Mouse (Mus musculus) hindbrain, embryonic 15.5 days (tissue): ENCODE data around the gene Jak2. TPM values are rescaled to one million over a fixed set of nuclear protein-coding genes. Genes with fewer than 3 reads are reported as not detected.
A peak's percentile ranks its signal among the peaks of the same experiment; 100 is the strongest.

Experiments
- ATAC-seq: fragments of 200-750 bp; cut with Nextera tagmentation; 2 replicates; pipeline ENCODE4 v1.8.0; 2017; ENCODE audit warnings: low read depth, moderate number of reproducible peaks, moderate TSS enrichment; ENCODE audit not compliant: low FRiP score
- H3K27ac ChIP-seq: fragments of 300-500 bp; sonication (generic); replicated peaks from 2 replicates; pipeline ENCODE4 v1.5.1; 2015; ENCODE audit warnings: mild to moderate bottlenecking, inconsistent platforms
- H3K27me3 ChIP-seq: fragments of 300-500 bp; sonication (generic); 2 replicates; pipeline ENCODE4 v1.6.1; 2015; ENCODE audit warnings: control low read depth, inconsistent platforms
- H3K36me3 ChIP-seq: fragments of 300-500 bp; sonication (generic); 2 replicates; pipeline ENCODE4 v1.6.1; 2015; ENCODE audit warnings: control low read depth, inconsistent platforms
- H3K4me1 ChIP-seq: fragments of 300-500 bp; sonication (generic); replicated peaks from 2 replicates; pipeline ENCODE4 v1.6.1; 2015; ENCODE audit warnings: control low read depth, inconsistent platforms
- H3K4me2 ChIP-seq: fragments of 300-500 bp; sonication (generic); 2 replicates; pipeline ENCODE4 v1.6.1; 2015; ENCODE audit warnings: moderate library complexity, mild to moderate bottlenecking, inconsistent platforms
- H3K4me3 ChIP-seq: fragments of 300-500 bp; sonication (generic); 2 replicates; pipeline ENCODE4 v1.5.1; 2015; ENCODE audit warnings: mild to moderate bottlenecking, inconsistent platforms
- H3K9ac ChIP-seq: fragments of 300-500 bp; sonication (generic); 2 replicates; pipeline ENCODE4 v1.6.1; 2015; ENCODE audit warnings: inconsistent platforms
- H3K9me3 ChIP-seq: fragments of 300-500 bp; sonication (generic); 2 replicates; pipeline ENCODE4 v1.6.1; 2016; ENCODE audit warnings: control low read depth, inconsistent platforms
- WGBS: fragments of 180-500 bp; shearing (Covaris S2); methylation state at CpG from one replicate; pipeline ENCODE4 v1.1.7; 2015; 5-methylcytosine and 5-hydroxymethylcytosine counted together
- polyA plus RNA-seq: library from polyadenylated mRNA; unstranded; fragments of >200 nt; fragmentation: Nextera tagmentation; extraction: Ambion mirVana; gene quantifications from 2 replicates; pipeline ENCODE4 v1.2.1, GENCODE M21; 2015

Jak2 gene
- polyA plus RNA-seq, 1 experiment from 2014 or later = 15.4 TPM

DNA sequence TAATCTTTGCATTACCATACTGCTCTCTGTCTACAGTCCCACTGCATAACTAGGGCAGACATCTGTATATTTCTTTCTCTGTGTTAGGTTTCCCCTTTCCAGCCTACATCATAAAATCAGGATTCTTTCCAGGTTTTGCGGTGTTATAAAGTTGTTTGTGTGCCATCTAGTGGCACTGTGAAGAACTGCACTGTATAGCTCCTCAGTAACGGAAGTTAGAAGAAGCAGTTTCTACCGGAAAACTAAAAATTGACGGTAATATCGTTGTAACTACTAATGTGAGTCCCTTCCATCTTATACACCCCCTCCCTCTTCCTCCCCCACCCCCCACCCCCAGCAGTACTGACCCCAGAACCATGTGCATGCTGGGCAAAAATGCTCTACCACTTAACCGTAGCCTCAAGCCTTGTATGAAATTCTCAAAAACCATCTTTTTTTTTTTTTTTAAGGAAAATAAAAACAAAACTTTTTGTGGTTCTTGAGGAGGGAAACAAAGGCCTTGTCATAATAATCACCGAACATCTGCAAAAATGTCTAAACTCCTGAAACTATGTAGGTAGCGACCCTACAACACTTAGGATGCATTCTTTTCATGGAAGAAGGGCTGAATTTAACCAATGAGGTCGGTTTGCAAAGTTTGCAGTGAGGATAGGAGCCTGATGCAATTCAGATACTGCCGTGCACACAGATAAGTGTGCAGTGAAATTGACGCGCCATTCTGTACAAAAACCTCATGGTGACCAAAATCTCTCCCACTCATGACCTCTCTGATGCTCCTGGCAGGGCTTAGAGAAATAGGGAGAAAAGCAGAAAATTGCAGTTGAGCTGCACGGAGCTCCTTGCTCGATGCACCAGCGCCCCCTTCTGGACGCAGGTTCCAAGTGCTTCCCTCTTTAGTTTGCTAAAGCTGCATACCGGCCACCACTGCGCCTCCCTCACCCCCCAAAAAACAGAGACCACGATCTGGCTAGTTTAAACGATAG, 103.6 kb downstream of the Jak2 start:
- no peaks in the 10 kb centered on the region for H3K9me3 ChIP-seq
- H3K27me3 ChIP-seq = no peaks in the 10 kb centered on the region
- peaks cover 21% of the 10 kb centered on the region for H3K36me3 ChIP-seq
- 5% methylated on average over 20 of the region's 20 CpGs for whole genome bisulfite sequencing
- H3K4me2 ChIP-seq = peak overlapping the region; percentile 55
- ATAC-seq = peak; percentile 67
- H3K4me3 ChIP-seq = peak overlapping the region; percentile 30
- peaks cover 10% of the 10 kb centered on the region for H3K4me1 ChIP-seq
- H3K9ac ChIP-seq = peak overlapping the region; percentile 27; the same call in 1 of the 2 replicates
- H3K27ac ChIP-seq = 0 out of 2 replicates have a peak overlapping the region, but pooled peaks have one; percentile 48

DNA sequence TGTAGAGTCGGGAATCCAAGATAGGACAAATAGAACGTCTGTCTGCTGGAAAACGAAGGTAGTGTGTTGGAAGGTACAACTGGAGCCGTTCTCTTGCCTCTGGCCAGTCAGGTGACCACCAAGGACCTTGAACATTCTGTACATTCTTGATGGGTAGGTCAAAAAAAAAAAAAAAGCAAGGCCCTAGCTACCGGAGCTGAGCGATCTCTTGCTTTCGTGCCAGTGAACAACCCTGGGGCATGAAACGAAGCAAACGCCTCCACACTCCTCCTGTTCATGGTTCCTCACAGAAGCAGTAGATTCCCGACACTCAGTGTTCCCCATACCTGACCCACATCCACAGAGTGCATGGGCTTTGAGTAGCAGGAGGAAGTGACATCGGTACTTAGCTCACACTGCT, 104.7 kb downstream of the Jak2 start:
- Histone ChIP-seq H3K36me3 (peaks cover 21% of the 10 kb centered on the region), H3K4me3 (no peak overlapping the region), H3K27ac (no peak overlapping the region), H3K9me3 (no peaks in the 10 kb centered on the region), H3K27me3 (no peaks in the 10 kb centered on the region), H3K4me2 (no peak overlapping the region), H3K4me1 (peaks cover 19% of the 10 kb centered on the region), H3K9ac (no peak overlapping the region)
- ATAC-seq = no peak
- 85% methylated on average over 11 of the region's 11 CpGs for WGBS

DNA sequence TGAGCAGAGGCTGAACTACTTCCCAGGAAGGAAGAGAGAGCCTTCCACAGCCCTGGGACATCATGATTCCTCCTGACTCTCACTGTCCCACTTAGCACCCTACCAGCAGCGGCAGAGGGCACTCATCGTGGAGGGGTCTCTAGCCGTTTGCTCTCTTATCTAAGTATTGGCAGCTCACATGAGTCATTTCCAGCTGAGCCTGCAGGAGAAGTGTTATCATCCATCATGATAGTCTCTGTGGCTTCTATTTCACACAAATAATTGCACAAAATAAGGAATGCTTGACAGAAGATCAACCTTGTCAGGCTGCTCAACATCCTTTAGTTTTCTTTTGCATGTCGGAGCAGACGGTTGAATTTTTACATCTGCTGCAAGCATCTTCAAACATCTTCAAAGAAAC, 108.6 kb downstream of the Jak2 start:
- no peaks in the 10 kb centered on the region for H3K9me3 ChIP-seq
- no peak overlapping the region for H3K27ac ChIP-seq
- ATAC-seq = no peak
- H3K9ac ChIP-seq = no peak overlapping the region
- H3K4me3 ChIP-seq = no peak overlapping the region
- 84% methylated on average over 5 of the region's 5 CpGs for WGBS
- no peaks in the 10 kb centered on the region for H3K27me3 ChIP-seq
- H3K36me3 ChIP-seq = peaks cover 19% of the 10 kb centered on the region
- H3K4me1 ChIP-seq = peaks cover 21% of the 10 kb centered on the region
- H3K4me2 ChIP-seq = no peak overlapping the region

DNA sequence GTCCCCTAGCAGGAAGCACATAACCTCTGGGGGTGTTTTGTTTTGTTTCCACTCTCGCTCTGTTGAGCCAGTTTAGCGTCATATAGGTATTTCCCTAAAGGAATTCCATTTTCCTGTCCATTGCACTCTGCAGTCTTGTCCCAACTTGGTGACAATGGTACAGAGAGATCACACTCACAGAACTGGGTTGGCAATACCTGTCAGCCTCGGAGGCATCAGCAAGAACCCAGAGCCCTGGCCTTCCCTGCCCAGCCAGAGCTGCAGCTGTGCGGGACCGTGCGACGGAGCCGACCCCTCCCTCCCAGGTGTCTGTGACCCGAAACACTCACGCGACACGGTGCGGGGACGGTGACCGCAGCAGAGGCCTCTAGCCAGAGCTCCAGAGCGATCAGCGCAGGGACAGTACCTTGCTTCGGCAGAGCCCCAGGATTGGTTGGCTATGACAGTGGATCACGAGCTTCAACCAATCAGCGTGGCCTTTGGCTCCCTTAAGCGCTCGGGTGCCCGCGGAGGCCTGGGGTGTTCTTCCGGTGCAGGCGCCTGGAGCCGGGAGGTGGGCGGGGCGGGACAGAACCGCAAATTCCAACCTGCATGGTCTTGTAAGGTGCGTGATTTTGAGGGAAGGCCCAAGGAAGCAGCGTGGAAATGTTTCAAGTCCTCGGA, 110.0 kb downstream of the Jak2 start:
- Histone ChIP-seq H3K27me3 (no peaks in the 10 kb centered on the region), H3K4me2 (peak overlapping the region; percentile 61), H3K27ac (peak overlapping the region; percentile 75), H3K4me3 (peak overlapping the region; percentile 66), H3K9me3 (no peaks in the 10 kb centered on the region), H3K4me1 (peaks cover 19% of the 10 kb centered on the region), H3K36me3 (peaks cover 17% of the 10 kb centered on the region), H3K9ac (peak overlapping the region; percentile 67)
- ATAC-seq = peak; percentile 100
- 2% methylated on average over 33 of the region's 33 CpGs for WGBS

DNA sequence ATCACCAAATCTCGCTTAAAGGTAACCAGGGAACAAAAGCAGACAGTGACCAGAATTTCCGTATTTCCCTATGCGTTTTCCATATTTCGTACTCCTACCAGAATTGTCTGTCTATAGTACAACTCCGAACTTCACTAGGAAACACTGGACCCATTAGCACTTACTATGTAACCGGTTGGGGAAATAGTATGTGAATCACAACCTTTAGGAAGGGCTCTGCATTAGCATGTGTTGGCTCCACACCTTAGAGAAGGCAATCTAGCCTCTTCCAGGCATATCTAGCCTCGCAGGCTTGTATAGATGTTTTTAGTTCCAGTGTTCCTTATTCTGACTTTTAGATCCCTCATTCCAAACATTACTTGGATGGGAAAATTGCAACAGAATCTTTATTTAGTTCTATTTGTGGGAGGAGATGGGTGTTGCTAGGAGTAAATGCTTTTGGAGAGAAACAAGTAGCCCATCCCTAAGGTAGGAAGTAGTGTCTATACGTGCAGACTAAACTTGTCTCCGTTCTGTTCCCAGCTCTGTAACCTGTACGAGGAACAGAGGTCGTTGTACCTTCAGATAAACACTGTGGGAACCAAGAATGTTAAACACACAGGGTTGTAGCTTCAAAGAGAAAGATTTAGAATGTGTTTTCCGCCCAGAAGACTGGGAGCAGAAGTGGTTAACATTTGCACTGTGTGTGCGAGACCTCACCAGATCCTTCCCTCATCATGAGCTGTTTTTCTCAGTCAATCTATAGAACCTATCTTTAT, 110.7 kb downstream of the Jak2 start:
- H3K27me3 ChIP-seq = no peaks in the 10 kb centered on the region
- H3K36me3 ChIP-seq = peaks cover 14% of the 10 kb centered on the region
- peaks cover 24% of the 10 kb centered on the region for H3K4me1 ChIP-seq
- peak overlapping the region; percentile 66 for H3K4me3 ChIP-seq
- ATAC-seq = 0 out of 2 replicates have a peak, but pooled peaks have one; percentile 19
- no peaks in the 10 kb centered on the region for H3K9me3 ChIP-seq
- H3K4me2 ChIP-seq = peak overlapping the region; percentile 61
- peak overlapping the region; percentile 75 for H3K27ac ChIP-seq
- peak overlapping the region; percentile 41 for H3K9ac ChIP-seq
- 47% methylated on average over 13 of the region's 13 CpGs for WGBS

Other genes with a start within 250 kb of the Jak2 start
- gene Ak3, start 203.9 kb upstream of the Jak2 start, polyA plus RNA-seq = 68.5 and 75.3 TPM in 2 replicates
- 33.8 and 37.9 TPM in 2 replicates for gene Rcl1, start 150.5 kb upstream of the Jak2 start, polyA plus RNA-seq
- gene Insl6, start 73.5 kb downstream of the Jak2 start, polyA plus RNA-seq = 1.9 and 2.4 TPM in 2 replicates
- 3.0 and 4.9 TPM in 2 replicates for gene Rln1, start 82.8 kb downstream of the Jak2 start, polyA plus RNA-seq
- 67.7 and 74.6 TPM in 2 replicates for gene Plgrkt, start 115.6 kb downstream of the Jak2 start, polyA plus RNA-seq
- 0.50 and 0.64 TPM in 2 replicates for gene Cd274, start 115.6 kb downstream of the Jak2 start, polyA plus RNA-seq
- not detected in 2 replicates for gene Pdcd1lg2, start 159.1 kb downstream of the Jak2 start, polyA plus RNA-seq